Mouse (Mus musculus): ENCODE results near the gene Ptpn5.

- no peak for TF ChIP-seq POLR2A (IDR thresholded peaks at IDR 0.05; ENCODE audit: control insufficient read depth, extremely low read depth, insufficient read depth, low read length, poor library complexity)
- TF ChIP-seq CTCF (IDR thresholded peaks at IDR 0.05; ENCODE audit: borderline replicate concordance, control insufficient read depth, extremely low read depth, insufficient read depth, low read length, poor library complexity): no peak
Measured at GRCm38 (mm10) chr7:47098044-47098443, 35.4 kb downstream of the Ptpn5 start.
